Mouse (Mus musculus): ENCODE results near the gene Foxo3.

The Foxo3 gene

GRCm38 (mm10) chr10:42251749-42252323 lies 24.7 kb downstream of the Foxo3 start:
- DNase-seq (ENCODE audit: inconsistent age in 2 of 2, low spot score in 1 of 2), result peak in 1 of 2 experiments; percentile 73

GRCm38 (mm10) chr10:42251203-42251602 lies 25.4 kb downstream of the Foxo3 start:
- DNase-seq (ENCODE audit: inconsistent age in 2 of 2, low spot score in 1 of 2), result peak; percentile 88 to 92

GRCm38 (mm10) chr10:42249965-42250364 lies 26.6 kb downstream of the Foxo3 start:
- DNase-seq (ENCODE audit: inconsistent age in 2 of 2, low spot score in 1 of 2), result no peak

- DNase-seq (ENCODE audit: inconsistent age in 2 of 2, low spot score in 1 of 2), result no peak
Measured at GRCm38 (mm10) chr10:42248644-42249043, 27.9 kb downstream of the Foxo3 start.

- DNase-seq (ENCODE audit: inconsistent age in 2 of 2, low spot score in 1 of 2), result no peak
Measured at GRCm38 (mm10) chr10:42248156-42248555, 28.4 kb downstream of the Foxo3 start.

GRCm38 (mm10) chr10:42247125-42247816 lies 29.3 kb downstream of the Foxo3 start:
- no peak for DNase-seq (ENCODE audit: inconsistent age in 2 of 2, low spot score in 1 of 2)

GRCm38 (mm10) chr10:42246483-42246882 lies 30.1 kb downstream of the Foxo3 start:
- DNase-seq (ENCODE audit: inconsistent age in 2 of 2, low spot score in 1 of 2), result no peak

- no peak for DNase-seq (ENCODE audit: inconsistent age in 2 of 2, low spot score in 1 of 2)
Measured at GRCm38 (mm10) chr10:42245636-42246035, 30.9 kb downstream of the Foxo3 start.

- no peak for DNase-seq (ENCODE audit: inconsistent age in 2 of 2, low spot score in 1 of 2)
Measured at GRCm38 (mm10) chr10:42245256-42245601, 31.3 kb downstream of the Foxo3 start.

- peak; percentile 62 to 76 for DNase-seq (ENCODE audit: inconsistent age in 2 of 2, low spot score in 1 of 2)
Measured at GRCm38 (mm10) chr10:42244420-42245255, 31.9 kb downstream of the Foxo3 start.

GRCm38 (mm10) chr10:42243925-42244324 lies 32.6 kb downstream of the Foxo3 start:
- no peak for DNase-seq (ENCODE audit: inconsistent age in 2 of 2, low spot score in 1 of 2)

- DNase-seq (ENCODE audit: inconsistent age in 2 of 2, low spot score in 1 of 2), result no peak
Measured at GRCm38 (mm10) chr10:42242484-42242883, 34.1 kb downstream of the Foxo3 start.

GRCm38 (mm10) chr10:42241775-42242174 lies 34.8 kb downstream of the Foxo3 start:
- no peak for DNase-seq (ENCODE audit: inconsistent age in 2 of 2, low spot score in 1 of 2)

- no peak for DNase-seq (ENCODE audit: inconsistent age in 2 of 2, low spot score in 1 of 2)
Measured at GRCm38 (mm10) chr10:42239810-42240111, 36.8 kb downstream of the Foxo3 start.

- DNase-seq (ENCODE audit: inconsistent age in 2 of 2, low spot score in 1 of 2), result no peak
Measured at GRCm38 (mm10) chr10:42238923-42239809, 37.4 kb downstream of the Foxo3 start.

- no peak for DNase-seq (ENCODE audit: inconsistent age in 2 of 2, low spot score in 1 of 2)
Measured at GRCm38 (mm10) chr10:42238296-42238695, 38.3 kb downstream of the Foxo3 start.

GRCm38 (mm10) chr10:42237556-42237955 lies 39.0 kb downstream of the Foxo3 start:
- DNase-seq (ENCODE audit: inconsistent age in 2 of 2, low spot score in 1 of 2), result no peak

GRCm38 (mm10) chr10:42235321-42235720 lies 41.2 kb downstream of the Foxo3 start:
- DNase-seq (ENCODE audit: inconsistent age in 2 of 2, low spot score in 1 of 2), result no peak

GRCm38 (mm10) chr10:42232977-42233376 lies 43.6 kb downstream of the Foxo3 start:
- DNase-seq (ENCODE audit: inconsistent age in 2 of 2, low spot score in 1 of 2), result no peak

GRCm38 (mm10) chr10:42231847-42232246 lies 44.7 kb downstream of the Foxo3 start:
- no peak for DNase-seq (ENCODE audit: inconsistent age in 2 of 2, low spot score in 1 of 2)

- peak; percentile 88 to 91 for DNase-seq (ENCODE audit: inconsistent age in 2 of 2, low spot score in 1 of 2)
Measured at GRCm38 (mm10) chr10:42231100-42231541, 45.4 kb downstream of the Foxo3 start.

Data from adrenal gland, adult (tissue).